Mouse (Mus musculus) testis, adult 2 months (tissue): ENCODE data around the gene Col5a1.

Experiments used
- CTCF ChIP-seq: fragments of 200-500 bp; IDR thresholded peaks from 2 replicates; pipeline ENCODE4 v1.5.1; 2012; ENCODE audit warnings: low read depth, mild to moderate bottlenecking, inconsistent platforms, low read length, moderate library complexity; ENCODE audit not compliant: control insufficient read depth, insufficient read depth, insufficient replicate concordance
- POLR2A ChIP-seq: fragments of 200-500 bp; IDR thresholded peaks from 2 replicates; pipeline ENCODE4 v1.6.1; 2012; ENCODE audit warnings: low read depth, mild to moderate bottlenecking, inconsistent platforms, low read length, moderate library complexity; ENCODE audit not compliant: control insufficient read depth

DNA sequence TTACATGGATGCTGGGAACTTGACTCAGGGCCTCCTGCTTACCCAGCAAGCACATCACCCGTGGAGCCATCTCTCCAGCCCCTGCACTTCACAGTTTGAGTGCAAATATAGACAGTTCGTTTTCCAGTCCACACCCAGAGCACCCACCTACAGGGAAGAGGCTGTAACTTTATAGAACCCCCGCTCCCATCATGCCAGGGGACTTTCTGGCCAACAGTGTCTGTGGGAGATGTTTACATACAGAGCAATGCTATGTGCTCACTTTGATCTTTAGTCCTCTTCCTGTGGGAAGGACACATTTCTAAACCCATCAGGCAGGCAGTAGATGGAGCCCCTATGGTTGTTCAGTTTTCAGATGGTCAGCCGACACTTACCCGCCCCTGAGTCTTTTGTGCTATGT, 180.5 kb downstream of the Col5a1 start:
- TF ChIP-seq POLR2A (no peak), CTCF (no peak)
